Mouse (Mus musculus) megakaryocyte-erythroid progenitor cell, adult 5-6 weeks (primary cell): ENCODE measurements around the gene Cux1. TPM values are rescaled to one million over a fixed set of nuclear protein-coding genes. Genes with fewer than 3 reads are reported as not detected.

Experiments
- ATAC-seq: replicated peaks from 2 replicates; pipeline ENCODE4 v1.8.0; 2016; ENCODE audit warnings: mild to moderate bottlenecking, inconsistent platforms; ENCODE audit not compliant: severe bottlenecking, poor library complexity, low FRiP score, low TSS enrichment
- total RNA-seq, 2 experiments: library from RNA; stranded (forward) in 1 of 2; stranded (reverse) in 1 of 2; fragments of 200-1000, 215-1000 nt in 1 of 2; fragments of >200 nt in 1 of 2; fragmentation: Nextera tagmentation in 1 of 2; gene quantifications; 2 replicates each; pipeline ENCODE4 v1.2.3; 2014 to 2017

The Cux1 gene
- total RNA-seq, 2 experiments from 2014 or later, result 97.0 to 105 TPM

GRCm38 (mm10) chr5:136406357-136406756 is 160.9 kb downstream of the Cux1 start:
- ATAC-seq, result no peak

- ATAC-seq, result peak; percentile 64
These were observed 163.7 kb downstream of the Cux1 start for GRCm38 (mm10) chr5:136403565-136403961.

GRCm38 (mm10) chr5:136402622-136403564 is 164.4 kb downstream of the Cux1 start:
- no peak for ATAC-seq

GRCm38 (mm10) chr5:136398706-136399105 is 168.6 kb downstream of the Cux1 start:
- ATAC-seq, result no peak

- ATAC-seq, result no peak
These were observed 170.6 kb downstream of the Cux1 start for GRCm38 (mm10) chr5:136396699-136397098.

- no peak for ATAC-seq
These were observed 171.0 kb downstream of the Cux1 start for GRCm38 (mm10) chr5:136396256-136396655.

- no peak for ATAC-seq
These were observed 171.6 kb downstream of the Cux1 start for GRCm38 (mm10) chr5:136395600-136396195.

GRCm38 (mm10) chr5:136394517-136395212 is 172.6 kb downstream of the Cux1 start:
- ATAC-seq, result no peak

GRCm38 (mm10) chr5:136393621-136394020 is 173.7 kb downstream of the Cux1 start:
- no peak for ATAC-seq

GRCm38 (mm10) chr5:136386757-136387156 is 180.5 kb downstream of the Cux1 start:
- ATAC-seq, result no peak

- ATAC-seq, result no peak
These were observed 182.1 kb downstream of the Cux1 start for GRCm38 (mm10) chr5:136385161-136385560.

- no peak for ATAC-seq
These were observed 184.9 kb downstream of the Cux1 start for GRCm38 (mm10) chr5:136382261-136383005.

GRCm38 (mm10) chr5:136379405-136379804 is 187.9 kb downstream of the Cux1 start:
- no peak for ATAC-seq

- no peak for ATAC-seq
These were observed 190.2 kb downstream of the Cux1 start for GRCm38 (mm10) chr5:136377101-136377500.

GRCm38 (mm10) chr5:136375350-136375749 is 191.9 kb downstream of the Cux1 start:
- no peak for ATAC-seq

- ATAC-seq, result no peak
These were observed 195.0 kb downstream of the Cux1 start for GRCm38 (mm10) chr5:136372276-136372675.

GRCm38 (mm10) chr5:136363421-136363820 is 203.9 kb downstream of the Cux1 start:
- no peak for ATAC-seq

GRCm38 (mm10) chr5:136362473-136363230 is 204.6 kb downstream of the Cux1 start:
- ATAC-seq, result no peak

GRCm38 (mm10) chr5:136362021-136362420 is 205.3 kb downstream of the Cux1 start:
- no peak for ATAC-seq
